Mouse (Mus musculus) sigmoid colon, adult 10 weeks (tissue): ENCODE measurements around the gene Tnfaip8l2. TPM values are rescaled to one million over a fixed set of nuclear protein-coding genes. Genes with fewer than 3 reads are reported as not detected.

ENCODE experiments used
- polyA plus RNA-seq: library from polyadenylated mRNA; stranded (reverse); fragments of 350-450 nt; fragmentation: Illumina TruSeq; extraction: RNeasy Lipid Tissue Mini Kit (QIAGEN cat#74804); gene quantifications from one replicate; pipeline ENCODE4 v1.2.3, GENCODE M21; 2014; ENCODE audit warnings: low read depth, low replicate concordance

Gene Tnfaip8l2
- polyA plus RNA-seq: not detected

DNA sequence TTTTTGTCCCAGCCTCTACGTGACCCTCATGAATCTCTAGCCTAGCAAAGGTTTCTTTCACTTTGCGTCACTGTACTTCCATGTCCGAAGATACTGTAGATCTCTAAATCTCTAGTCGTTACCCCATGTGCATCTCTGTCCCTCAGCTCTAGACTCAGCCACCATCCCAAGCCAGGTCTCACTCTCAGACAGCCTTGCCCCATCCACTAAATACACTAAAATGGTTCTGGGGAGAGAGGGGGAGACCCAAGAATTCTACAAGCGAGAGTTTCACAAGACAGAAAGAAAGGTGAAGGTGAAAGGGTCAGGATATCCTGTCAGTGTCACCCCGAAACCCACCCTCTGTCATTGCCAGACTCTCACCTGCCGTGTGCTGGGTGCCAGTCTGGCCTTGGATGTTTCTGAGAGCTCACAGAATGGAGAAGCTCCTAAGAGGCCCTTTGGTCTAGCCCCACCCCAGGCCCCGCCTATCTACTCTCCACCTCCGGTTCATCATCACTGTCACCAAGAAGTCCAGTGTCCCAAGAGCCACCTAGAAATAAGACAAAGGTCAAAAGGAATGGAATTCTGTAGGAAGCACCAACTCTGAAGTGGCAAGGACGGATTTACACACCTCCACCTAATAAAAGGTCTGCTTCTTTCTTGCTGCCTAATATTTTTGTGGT is at the start of gene Tnfaip8l2:
TSS of gene Tnfaip8l2 (minus strand) at position 409 of the 665 bp plus-strand sequence.

DNA sequence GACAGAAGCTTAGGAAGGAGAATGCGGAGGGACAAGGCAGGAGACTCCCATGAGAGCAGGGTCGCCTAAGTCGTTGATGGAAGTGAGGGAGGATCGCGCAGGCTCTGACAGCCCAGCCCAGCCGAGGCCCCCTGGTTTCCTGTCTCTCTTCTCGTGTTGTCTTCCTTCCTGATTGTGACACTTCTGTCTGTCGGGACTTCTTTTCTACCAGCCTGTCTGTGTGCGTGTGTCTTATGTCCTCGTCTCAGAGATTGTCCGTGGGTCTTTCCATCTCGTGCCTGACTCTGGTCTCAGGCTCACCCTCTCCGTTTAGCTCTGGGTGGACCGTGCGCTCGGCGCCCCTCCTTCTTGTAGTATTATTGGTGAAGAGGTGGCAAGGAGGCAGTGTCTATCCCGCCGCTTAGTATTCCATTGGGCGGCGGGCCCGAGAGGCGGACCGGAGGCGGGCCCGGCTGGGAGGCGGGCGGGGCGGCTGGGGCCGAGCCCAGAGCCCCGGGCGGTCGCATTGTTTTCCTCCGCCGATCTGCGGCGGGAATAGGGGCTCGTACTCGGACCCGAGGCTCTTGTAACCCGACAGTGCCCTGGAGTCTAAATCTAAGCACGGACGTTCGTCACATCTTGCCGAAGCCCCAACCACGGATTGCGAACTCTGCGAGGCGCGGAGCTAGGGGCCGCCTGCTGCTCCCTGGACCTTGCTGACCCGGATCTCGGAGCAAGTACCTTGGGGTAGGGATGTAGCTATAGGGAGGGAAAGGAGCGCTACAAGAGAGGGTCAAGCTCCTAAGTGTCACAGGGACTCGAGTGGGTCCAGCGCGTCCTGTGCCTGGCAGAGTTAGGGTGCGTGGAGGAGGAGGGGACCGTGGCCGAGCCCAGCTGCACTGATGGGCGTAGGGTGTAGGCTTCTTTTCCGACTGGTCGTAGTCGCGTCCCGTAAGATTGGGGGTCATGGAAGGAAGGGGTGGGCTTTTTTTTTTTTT is 18.1 kb upstream of the Tnfaip8l2 start, which contains the start of gene Sema6c:
TSS of gene Sema6c (plus strand) at position 471 of the 977 bp plus-strand sequence.

DNA sequence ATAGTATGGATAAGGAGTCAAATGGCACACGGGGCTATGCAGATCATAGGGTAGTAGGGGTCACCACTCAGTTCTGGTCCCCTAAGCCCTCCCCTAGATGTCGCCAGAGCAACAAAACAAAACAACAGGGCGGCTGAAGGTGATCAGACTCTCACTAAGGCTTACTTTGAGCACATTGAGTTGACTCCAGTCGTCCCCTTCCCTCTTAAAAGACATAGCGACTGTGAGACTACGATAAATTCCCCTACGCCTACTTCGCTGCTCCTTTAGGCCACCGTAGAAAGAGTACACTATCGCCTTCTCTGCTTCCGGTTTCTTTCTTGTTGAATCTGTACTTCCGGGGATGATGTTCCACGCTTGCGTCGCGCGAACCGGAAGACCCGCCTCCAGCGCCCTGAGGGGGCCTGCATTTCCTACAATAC is 8.5 kb downstream of the Tnfaip8l2 start, which contains the start of the genes Scnm1 and Lysmd1:
TSS of gene Scnm1 (minus strand) at position 332 of the 422 bp plus-strand sequence.
TSS of gene Lysmd1 (plus strand) at position 409 of the 422 bp plus-strand sequence.

DNA sequence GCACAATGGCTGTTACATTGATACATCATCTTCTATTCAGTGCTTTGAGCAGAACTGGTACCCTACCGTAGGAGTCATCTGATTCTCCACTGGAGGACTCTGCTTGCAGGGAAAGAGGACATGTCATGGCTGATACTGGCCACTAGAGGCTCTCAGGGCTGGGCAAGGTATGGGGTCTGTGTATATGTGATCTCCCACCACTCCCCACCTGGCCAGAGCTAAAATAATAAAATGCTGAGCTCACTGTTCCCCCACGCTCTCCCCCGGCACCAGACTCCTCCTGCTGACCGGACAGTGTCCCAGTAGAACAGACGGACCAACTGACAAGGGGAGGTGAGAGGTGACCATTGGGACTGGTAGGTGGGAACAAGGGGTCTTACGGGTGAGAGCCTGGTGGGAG is 17.9 kb downstream of the Tnfaip8l2 start, which contains the start of gene Tmod4:
TSS of gene Tmod4 (plus strand) at position 231 of the 400 bp plus-strand sequence.

DNA sequence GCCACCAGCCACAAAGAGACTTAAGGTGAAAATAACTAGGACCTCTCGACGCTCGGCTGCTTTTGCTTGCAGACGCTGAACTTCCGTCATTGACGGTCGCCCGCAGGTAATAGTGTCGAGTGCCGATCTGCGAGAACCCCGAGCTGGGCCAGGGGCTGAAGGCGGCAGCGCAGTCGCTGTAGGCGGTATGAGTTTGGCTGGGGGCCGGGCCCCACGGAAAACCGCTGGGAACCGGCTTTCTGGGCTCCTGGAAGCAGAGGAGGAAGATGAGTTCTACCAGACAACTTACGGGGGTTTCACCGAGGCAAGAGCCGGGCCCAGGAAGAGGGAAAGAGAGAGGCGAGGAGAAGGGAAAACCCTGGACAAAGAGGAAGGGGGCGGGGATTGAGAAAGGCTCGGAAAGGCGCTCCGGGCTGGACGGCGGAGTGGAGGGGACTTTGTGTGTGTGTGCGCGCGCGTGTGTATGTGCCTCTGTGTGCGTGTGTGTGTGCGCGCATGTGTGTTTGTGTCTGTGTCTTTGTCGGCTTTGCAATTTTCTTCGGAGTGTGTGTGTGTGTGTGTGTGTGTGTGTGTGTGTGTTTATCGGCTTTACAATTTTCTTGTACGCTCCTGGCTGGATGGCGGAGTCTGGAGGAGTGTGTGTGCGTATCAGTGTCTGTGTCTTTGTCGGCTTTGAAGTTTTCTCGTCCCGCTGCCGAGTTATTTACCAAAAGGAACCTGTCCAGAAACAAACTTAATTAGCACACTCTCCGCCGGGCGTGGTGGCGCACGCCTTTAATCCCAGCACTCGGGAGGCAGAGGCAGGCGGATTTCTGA is 31.0 kb downstream of the Tnfaip8l2 start, which contains the start of gene Vps72:
TSS of gene Vps72 (plus strand) at position 112 of the 816 bp plus-strand sequence.

DNA sequence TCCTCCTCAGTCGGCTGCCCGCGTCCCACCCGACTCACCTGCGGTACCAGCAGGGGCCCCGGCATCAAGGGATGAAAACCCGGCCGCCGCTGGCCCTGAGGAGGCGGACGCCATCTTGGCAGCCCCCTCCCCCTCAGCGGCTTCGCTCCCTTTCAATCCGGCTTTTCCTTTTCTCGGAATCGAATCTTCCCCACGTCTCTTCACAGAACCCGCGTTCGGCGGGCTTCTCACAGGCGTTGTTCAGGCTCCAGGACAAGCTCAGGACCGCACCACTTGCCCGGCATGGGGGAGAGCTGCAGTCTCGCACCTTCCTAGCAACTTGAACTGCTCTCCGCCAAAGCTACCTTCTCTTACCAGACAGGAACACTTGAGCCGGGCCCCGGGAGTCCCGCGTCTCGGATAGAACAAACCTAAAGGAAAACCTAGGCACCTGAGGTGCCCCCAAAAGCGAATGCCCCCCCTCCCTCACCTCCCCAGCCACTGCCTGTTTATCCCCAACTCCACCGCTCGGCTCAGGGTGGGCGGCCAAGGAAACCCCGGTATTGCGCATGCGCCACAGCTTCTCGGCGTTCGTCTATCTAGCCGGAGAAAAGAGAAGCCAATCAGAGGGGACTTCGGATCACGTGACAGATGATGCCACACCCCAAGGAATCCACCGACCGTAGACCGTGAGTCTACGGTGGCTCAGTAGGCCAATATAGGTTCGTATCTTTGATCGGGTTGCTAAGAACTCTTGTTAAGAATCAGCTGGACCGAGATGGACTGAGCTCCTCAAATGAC is 35.6 kb downstream of the Tnfaip8l2 start, which contains the start of gene Pip5k1a:
TSS of gene Pip5k1a (minus strand) at position 593 of the 780 bp plus-strand sequence.

Other genes with a start within 250 kb of the Tnfaip8l2 start
- gene Selenbp1, start 209.3 kb downstream of the Tnfaip8l2 start, polyA plus RNA-seq: 57.4 TPM
- gene Rfx5, start 188.3 kb downstream of the Tnfaip8l2 start, polyA plus RNA-seq: 18.9 TPM
- 6.1 TPM for gene Pi4kb, start 167.6 kb downstream of the Tnfaip8l2 start, polyA plus RNA-seq
- 4.5 TPM for gene Zfp687, start 126.9 kb downstream of the Tnfaip8l2 start, polyA plus RNA-seq
- gene Psmd4, start 99.7 kb downstream of the Tnfaip8l2 start, polyA plus RNA-seq: 10.4 TPM
- 14.5 TPM for gene Pip5k1a, start 35.4 kb downstream of the Tnfaip8l2 start, polyA plus RNA-seq
- 33.0 TPM for gene Vps72, start 31.3 kb downstream of the Tnfaip8l2 start, polyA plus RNA-seq
- gene Tmod4, start 17.9 kb downstream of the Tnfaip8l2 start, polyA plus RNA-seq: 3.4 TPM
- gene Scnm1, start 8.3 kb downstream of the Tnfaip8l2 start, polyA plus RNA-seq: 20.0 TPM
- gene Lysmd1, start 8.3 kb downstream of the Tnfaip8l2 start, polyA plus RNA-seq: 1.8 TPM
- gene Sema6c, start 18.1 kb upstream of the Tnfaip8l2 start, polyA plus RNA-seq: not detected
- gene Gabpb2, start 75.6 kb upstream of the Tnfaip8l2 start, polyA plus RNA-seq: 53.4 TPM
- gene Cdc42se1, start 86.4 kb upstream of the Tnfaip8l2 start, polyA plus RNA-seq: 18.0 TPM
- gene Mllt11, start 89.8 kb upstream of the Tnfaip8l2 start, polyA plus RNA-seq: 40.5 TPM
- not detected for gene Gm128, start 99.2 kb upstream of the Tnfaip8l2 start, polyA plus RNA-seq
- gene Bnipl, start 108.8 kb upstream of the Tnfaip8l2 start, polyA plus RNA-seq: 1.4 TPM
- gene Mindy1, start 139.0 kb upstream of the Tnfaip8l2 start, polyA plus RNA-seq: 113 TPM
- 7.0 TPM for gene Prune1, start 139.7 kb upstream of the Tnfaip8l2 start, polyA plus RNA-seq
- gene Anxa9, start 164.8 kb upstream of the Tnfaip8l2 start, polyA plus RNA-seq: not detected
- gene Cers2, start 172.4 kb upstream of the Tnfaip8l2 start, polyA plus RNA-seq: 83.0 TPM
- gene Setdb1, start 214.8 kb upstream of the Tnfaip8l2 start, polyA plus RNA-seq: 20.2 TPM